Mouse (Mus musculus) CH12.LX (cell line): ENCODE measurements at regions not wholly inside any gene's neighbourhood (a gene's known extent, or its start where the extent isn't known, plus 50 kb on each side); places are given as distances from the start of the nearest gene placed in this dataset.

ENCODE experiments used
- DNase-seq: peaks from one replicate; pipeline ENCODE4 v3.0.0-alpha.2; 2013; ENCODE audit errors: extremely low read depth
- H3K27ac ChIP-seq: 2 replicates; pipeline ENCODE4 v1.5.1; 2012; ENCODE audit warnings: low read depth, mild to moderate bottlenecking, control low read depth, moderate library complexity; ENCODE audit not compliant: insufficient read depth
- H3K27me3 ChIP-seq: replicated peaks from 2 replicates; pipeline ENCODE3; 2012; ENCODE audit warnings: inconsistent platforms
- H3K36me3 ChIP-seq, 2 experiments: replicated peaks in 1 of 2; 2 replicates each; pipeline versions ENCODE3 to v1.6.1; 2012; ENCODE audit warnings: inconsistent platforms in 1 of 2, low read length in 1 of 2, mild to moderate bottlenecking in 1 of 2, mixed read lengths in 1 of 2, moderate library complexity in 1 of 2; ENCODE audit not compliant: control insufficient read depth in 1 of 2, insufficient read depth in 1 of 2
- H3K4me1 ChIP-seq, 2 experiments: 2 replicates each; pipeline ENCODE4 v1.6.1; 2012; ENCODE audit warnings: inconsistent platforms in 1 of 2, moderate library complexity in 1 of 2; ENCODE audit not compliant: insufficient read depth in 2 of 2, control insufficient read depth in 1 of 2
- H3K4me2 ChIP-seq: 2 replicates; pipeline ENCODE4 v1.6.1; 2012; ENCODE audit warnings: low read depth, mild to moderate bottlenecking, control low read depth; ENCODE audit not compliant: poor library complexity, insufficient read depth, severe bottlenecking
- H3K4me3 ChIP-seq, 3 experiments: fragments of 150-350 bp in 1 of 3; sonication (generic) in 1 of 3; replicated peaks in 1 of 3; 2 replicates each; pipeline versions ENCODE3 to v1.5.1; 2011 to 2012; ENCODE audit warnings: low read depth in 2 of 3, low read length in 2 of 3, mild to moderate bottlenecking in 2 of 3, moderate library complexity in 2 of 3, control low read depth in 1 of 3, improper control_type of control experiment in 1 of 3, inconsistent platforms in 1 of 3, mixed read lengths in 1 of 3; ENCODE audit not compliant: poor library complexity in 1 of 3
- H3K79me2 ChIP-seq: replicated peaks from 2 replicates; pipeline ENCODE4 v1.6.1; 2012; ENCODE audit warnings: mild to moderate bottlenecking, moderate library complexity; ENCODE audit not compliant: control insufficient read depth, poor library complexity, insufficient read depth, severe bottlenecking; ENCODE audit errors: extremely low read depth
- H3K9ac ChIP-seq: 2 replicates; pipeline ENCODE4 v1.6.1; 2012; ENCODE audit warnings: low read depth, mild to moderate bottlenecking, control low read depth, moderate library complexity; ENCODE audit not compliant: insufficient read depth
- H3K9me3 ChIP-seq: replicated peaks from 2 replicates; pipeline ENCODE3; 2012; ENCODE audit warnings: low read length, inconsistent platforms, mixed read lengths
- BHLHE40 ChIP-seq: IDR thresholded peaks from 2 replicates; pipeline ENCODE4 v1.6.1; 2011; ENCODE audit warnings: mild to moderate bottlenecking, low read depth, low read length, improper control_type of control experiment
- ETS1 ChIP-seq: conservative IDR thresholded peaks from 2 replicates; pipeline ENCODE4 v1.6.1; 2012; ENCODE audit warnings: low read depth, mild to moderate bottlenecking, inconsistent platforms, low read length, improper control_type of control experiment, moderate library complexity
- IRF4 ChIP-seq: IDR thresholded peaks from 2 replicates; pipeline ENCODE4 v1.6.1; 2014; ENCODE audit warnings: low read depth, mild to moderate bottlenecking, inconsistent platforms, low read length, improper control_type of control experiment
- MAFK ChIP-seq: IDR thresholded peaks from 2 replicates; pipeline ENCODE4 v1.6.1; 2011; ENCODE audit warnings: low read length, improper control_type of control experiment; ENCODE audit not compliant: insufficient replicate concordance
- MAX ChIP-seq: IDR thresholded peaks from 2 replicates; pipeline ENCODE4 v1.6.1; 2011; ENCODE audit warnings: low read length, improper control_type of control experiment
- MAZ ChIP-seq: IDR thresholded peaks from 2 replicates; pipeline ENCODE4 v1.6.1; 2012; ENCODE audit warnings: low read depth, mild to moderate bottlenecking, inconsistent platforms, low read length, improper control_type of control experiment, moderate library complexity
- MEF2A ChIP-seq: IDR thresholded peaks from 2 replicates; pipeline ENCODE4 v1.6.1; 2014; ENCODE audit warnings: low read depth, mild to moderate bottlenecking, inconsistent platforms, low read length, improper control_type of control experiment, borderline replicate concordance
- MXI1 ChIP-seq: IDR thresholded peaks from 2 replicates; pipeline ENCODE4 v1.6.1; 2011; ENCODE audit warnings: mild to moderate bottlenecking, low read depth, low read length, improper control_type of control experiment
- NELFE ChIP-seq: IDR thresholded peaks from 2 replicates; pipeline ENCODE4 v1.6.1; 2011; ENCODE audit warnings: low read depth, low read length, improper control_type of control experiment
- PAX5 ChIP-seq: IDR thresholded peaks from 2 replicates; pipeline ENCODE4 v1.6.1; 2012; ENCODE audit warnings: low read length, inconsistent platforms, mixed read lengths
- UBTF ChIP-seq: IDR thresholded peaks from 2 replicates; pipeline ENCODE4 v1.6.1; 2012; ENCODE audit warnings: low read depth, mild to moderate bottlenecking, inconsistent platforms, low read length, improper control_type of control experiment, moderate library complexity
- USF1 ChIP-seq: IDR thresholded peaks from 2 replicates; pipeline ENCODE4 v1.6.1; 2014; ENCODE audit warnings: low read depth, mild to moderate bottlenecking, inconsistent platforms, low read length, improper control_type of control experiment
- USF2 ChIP-seq: conservative IDR thresholded peaks from 2 replicates; pipeline ENCODE4 v1.6.1; 2011; ENCODE audit warnings: low read depth, low read length, improper control_type of control experiment
- ZMIZ1 ChIP-seq: IDR thresholded peaks from 2 replicates; pipeline ENCODE4 v1.6.1; 2012; ENCODE audit warnings: low read depth, mild to moderate bottlenecking, inconsistent platforms, low read length, improper control_type of control experiment
- ZNF384 ChIP-seq: IDR thresholded peaks from 2 replicates; pipeline ENCODE4 v1.6.1; 2012; ENCODE audit warnings: low read depth, low read length, improper control_type of control experiment, inconsistent platforms
- dilution Hi-C: fragments of 300-500 bp; cut with MboI; formaldehyde crosslinking; loops from 2 replicates; pipeline ENCODE4 v1.14.3; 2020; ENCODE audit warnings: low sequenced_read_pairs; ENCODE audit not compliant: extremely low pct_unique_long_range_greater_than_20kb, extremely low pct_ligation_motif_present
- in situ Hi-C: fragments of 300-500 bp; cut with MboI; formaldehyde crosslinking; loops from 3 replicates; pipeline ENCODE4 v1.14.3; 2019; ENCODE audit warnings: low sequenced_read_pairs, low pct_ligation_motif_present, low pct_unique_long_range_greater_than_20kb, mixed read lengths

- dilution Hi-C loops = no loop called here
Measured at GRCm38 (mm10) chr16:30121596-30121995, 57.4 kb downstream of the Hes1 start.

GRCm38 (mm10) chr16:30122211-30123070 is 58.3 kb downstream of the Hes1 start:
- no peaks in the 10 kb centered on the region for H3K9me3 ChIP-seq
- dilution Hi-C loops = no loop called here
- H3K4me1 ChIP-seq = no peaks in the 10 kb centered on the region
- H3K27me3 ChIP-seq = no peaks in the 10 kb centered on the region
- H3K9ac ChIP-seq = no peak overlapping the region
- no peak for TF ChIP-seq MAZ
- no peak for TF ChIP-seq ZNF384
- TF ChIP-seq PAX5 = no peak
- TF ChIP-seq MAX = no peak
- no peak for TF ChIP-seq ETS1
- no peak for TF ChIP-seq IRF4
- no peak for TF ChIP-seq BHLHE40
- no peak for TF ChIP-seq USF2
- TF ChIP-seq UBTF = no peak
- TF ChIP-seq, all 38 proteins: peak for 0
- Histone ChIP-seq H3K79me2 (no peaks in the 10 kb centered on the region), H3K4me3 (no peak overlapping the region), H3K4me2 (no peak overlapping the region), H3K27ac (no peak overlapping the region), H3K36me3 (no peaks in the 10 kb centered on the region)
- in situ Hi-C loops = no loop called here
- DNase-seq = no peak

More at GRCm38 (mm10) chr16:30121596-30121995, 57.4 kb downstream of the Hes1 start:
- H3K9ac ChIP-seq = no peak overlapping the region
- TF ChIP-seq NELFE = no peak
- no peak for TF ChIP-seq MXI1
- no peak for TF ChIP-seq MAZ
- TF ChIP-seq ZNF384 = no peak
- TF ChIP-seq MEF2A = no peak
- no peak for TF ChIP-seq USF1
- no peak for TF ChIP-seq ZMIZ1
- no peak for TF ChIP-seq MAFK
- TF ChIP-seq ETS1 = no peak
- no peaks in the 10 kb centered on the region for H3K79me2 ChIP-seq
- in situ Hi-C loops = no loop called here
- no peaks in the 10 kb centered on the region for H3K4me1 ChIP-seq
- H3K36me3 ChIP-seq = no peaks in the 10 kb centered on the region
- H3K4me2 ChIP-seq = no peak overlapping the region
- H3K27ac ChIP-seq = no peak overlapping the region
- H3K9me3 ChIP-seq = no peaks in the 10 kb centered on the region
- H3K27me3 ChIP-seq = no peaks in the 10 kb centered on the region
- DNase-seq = no peak
- no peak overlapping the region for H3K4me3 ChIP-seq
